Mouse (Mus musculus) frontal cortex, adult (tissue): ENCODE measurements at regions not wholly inside any gene's neighbourhood (a gene's known extent, or its start where the extent isn't known, plus 50 kb on each side); places are given as distances from the start of the nearest gene placed in this dataset.
A peak's percentile ranks its signal among the peaks of the same experiment; 100 is the strongest.

Experiments
- ATAC-seq: cut with Nextera tagmentation; 2 replicates; pipeline ENCODE4 v1.9.2; 2017; ENCODE audit warnings: mild to moderate bottlenecking, moderate library complexity, mixed read lengths; ENCODE audit not compliant: low TSS enrichment

DNA sequence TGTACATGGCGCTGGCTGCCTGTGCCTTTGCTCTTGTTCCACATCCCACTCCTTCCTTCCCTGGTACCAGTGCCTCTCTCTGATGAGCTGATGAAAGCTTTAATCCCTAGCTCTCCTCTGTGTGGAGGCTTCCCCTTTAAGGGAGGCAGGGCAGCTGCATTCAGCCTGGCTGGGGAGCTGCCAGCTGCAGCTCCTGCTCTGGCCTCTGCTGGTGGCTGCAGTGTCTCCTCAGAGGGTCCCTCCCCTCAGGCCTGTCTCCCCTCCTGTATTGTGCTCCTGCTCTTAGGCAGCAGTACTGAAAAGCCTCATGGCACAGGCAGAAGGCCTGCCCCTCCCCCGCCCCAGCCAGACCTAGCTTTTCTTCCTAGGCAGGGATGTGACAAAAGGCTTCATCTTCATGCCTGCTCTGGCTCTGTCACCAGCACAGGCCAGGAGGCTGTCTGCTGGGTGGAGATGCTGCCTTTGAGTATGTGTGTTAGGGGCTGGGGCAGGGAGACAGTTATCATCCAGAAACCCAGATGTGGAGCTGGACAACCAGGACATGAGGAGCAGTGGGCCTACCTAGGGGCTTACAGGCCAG is 97.7 kb upstream of the Zcchc13 start:
- ATAC-seq, result peak; percentile 71

DNA sequence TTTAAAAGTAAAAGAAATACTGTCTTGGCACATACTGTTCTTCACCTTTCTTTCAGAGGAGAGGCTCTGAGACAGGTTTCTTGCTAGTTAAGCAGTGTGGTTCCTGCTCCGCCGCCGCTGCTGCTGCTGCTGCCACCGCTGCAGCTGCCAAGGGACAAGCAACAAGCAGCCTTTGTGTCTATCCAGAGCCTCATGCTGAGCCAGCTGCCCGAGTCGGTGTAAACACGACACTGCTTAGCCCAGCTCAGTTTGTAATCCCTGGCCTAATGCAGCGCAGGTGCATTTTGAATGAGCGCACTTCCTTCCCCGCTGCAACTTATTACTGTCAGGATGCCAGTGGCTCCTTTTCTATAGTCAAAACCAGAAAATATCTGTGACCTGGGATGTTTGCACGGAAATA is 97.1 kb upstream of the Zcchc13 start:
- ATAC-seq, result peak; percentile 51

GRCm38 (mm10) chrX:103533831-103534230 is 96.6 kb upstream of the Zcchc13 start:
- no peak for ATAC-seq

- no peak for ATAC-seq
Observed at GRCm38 (mm10) chrX:103546490-103547202, 83.7 kb upstream of the Zcchc13 start.

GRCm38 (mm10) chrX:103551304-103551703 is 79.1 kb upstream of the Zcchc13 start:
- ATAC-seq, result peak; percentile 71

GRCm38 (mm10) chrX:103553196-103553595 is 77.2 kb upstream of the Zcchc13 start:
- no peak for ATAC-seq

DNA sequence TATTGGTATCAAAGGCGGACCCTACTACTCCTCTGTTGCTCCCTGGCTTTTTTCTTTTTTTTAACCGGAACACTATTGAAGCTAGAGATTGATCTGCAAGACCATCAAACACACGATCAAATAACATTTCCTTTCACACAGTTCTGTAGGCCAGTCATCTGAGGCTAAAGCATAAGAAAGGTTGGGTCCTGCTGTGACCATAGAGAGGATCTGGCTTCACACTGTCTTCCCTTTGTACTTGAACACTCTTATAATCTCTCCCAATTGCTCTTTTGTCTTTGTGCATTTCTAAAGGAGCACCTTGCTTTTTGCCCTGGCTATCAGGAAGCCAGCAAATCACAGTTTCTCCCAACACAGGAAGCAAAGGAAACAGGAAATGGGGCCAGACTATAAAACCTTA is 76.8 kb upstream of the Zcchc13 start:
- no peak for ATAC-seq

DNA sequence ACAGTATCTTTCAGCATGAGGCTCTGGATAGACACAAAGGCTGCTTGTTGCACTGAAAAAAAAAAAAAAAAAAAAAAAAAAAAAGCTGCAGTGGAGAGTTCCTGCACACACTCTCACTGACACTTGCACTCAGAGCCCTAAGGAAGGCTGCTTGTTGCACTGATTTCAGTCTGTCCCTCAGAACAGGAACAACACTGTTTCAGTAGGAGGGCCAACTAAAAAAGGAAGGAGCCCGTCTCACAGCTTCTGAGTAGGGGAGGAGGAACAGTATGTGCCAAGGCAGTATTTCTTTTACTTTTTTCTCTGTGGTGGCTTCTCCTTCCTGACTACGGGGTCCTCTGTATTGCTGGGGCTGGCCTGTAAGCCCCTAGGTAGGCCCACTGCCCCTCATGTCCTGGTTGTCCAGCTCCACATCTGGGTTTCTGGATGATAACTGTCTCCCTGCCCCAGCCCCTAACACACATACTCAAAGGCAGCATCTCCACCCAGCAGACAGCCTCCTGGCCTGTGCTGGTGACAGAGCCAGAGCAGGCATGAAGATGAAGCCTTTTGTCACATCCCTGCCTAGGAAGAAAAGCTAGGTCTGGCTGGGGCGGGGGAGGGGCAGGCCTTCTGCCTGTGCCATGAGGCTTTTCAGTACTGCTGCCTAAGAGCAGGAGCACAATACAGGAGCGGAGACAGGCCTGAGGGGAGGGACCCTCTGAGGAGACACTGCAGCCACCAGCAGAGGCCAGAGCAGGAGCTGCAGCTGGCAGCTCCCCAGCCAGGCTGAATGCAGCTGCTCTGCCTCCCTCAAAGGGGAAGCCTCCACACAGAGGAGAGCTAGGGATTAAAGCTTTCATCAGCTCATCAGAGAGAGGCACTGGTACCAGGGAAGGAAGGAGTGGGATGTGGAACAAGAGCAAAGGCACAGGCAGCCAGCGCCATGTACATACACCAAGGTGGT is 75.1 kb upstream of the Zcchc13 start:
- ATAC-seq, result peak; percentile 73

DNA sequence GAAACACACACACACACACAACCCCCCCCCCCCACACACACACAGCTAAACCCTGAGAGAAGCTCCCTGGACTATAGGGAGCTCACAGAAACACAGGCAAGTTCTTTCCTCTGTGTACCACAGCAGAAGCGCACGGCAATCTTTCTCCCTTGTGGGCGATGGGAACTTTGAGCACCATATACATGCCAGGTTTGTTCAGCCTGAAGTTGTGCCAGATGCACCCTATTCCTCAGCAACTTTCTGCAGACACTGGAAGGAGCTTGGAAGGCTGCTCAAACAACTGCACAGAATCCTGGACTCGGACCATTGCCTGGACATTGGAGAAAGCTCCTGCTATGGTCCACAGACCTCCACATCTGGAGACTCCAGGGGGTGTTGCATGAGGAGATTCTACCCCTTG is 74.3 kb upstream of the Zcchc13 start:
- ATAC-seq, result peak; percentile 46

GRCm38 (mm10) chrX:103556681-103557490 is 73.5 kb upstream of the Zcchc13 start:
- ATAC-seq, result no peak

GRCm38 (mm10) chrX:103557496-103557895 is 72.9 kb upstream of the Zcchc13 start:
- no peak for ATAC-seq

DNA sequence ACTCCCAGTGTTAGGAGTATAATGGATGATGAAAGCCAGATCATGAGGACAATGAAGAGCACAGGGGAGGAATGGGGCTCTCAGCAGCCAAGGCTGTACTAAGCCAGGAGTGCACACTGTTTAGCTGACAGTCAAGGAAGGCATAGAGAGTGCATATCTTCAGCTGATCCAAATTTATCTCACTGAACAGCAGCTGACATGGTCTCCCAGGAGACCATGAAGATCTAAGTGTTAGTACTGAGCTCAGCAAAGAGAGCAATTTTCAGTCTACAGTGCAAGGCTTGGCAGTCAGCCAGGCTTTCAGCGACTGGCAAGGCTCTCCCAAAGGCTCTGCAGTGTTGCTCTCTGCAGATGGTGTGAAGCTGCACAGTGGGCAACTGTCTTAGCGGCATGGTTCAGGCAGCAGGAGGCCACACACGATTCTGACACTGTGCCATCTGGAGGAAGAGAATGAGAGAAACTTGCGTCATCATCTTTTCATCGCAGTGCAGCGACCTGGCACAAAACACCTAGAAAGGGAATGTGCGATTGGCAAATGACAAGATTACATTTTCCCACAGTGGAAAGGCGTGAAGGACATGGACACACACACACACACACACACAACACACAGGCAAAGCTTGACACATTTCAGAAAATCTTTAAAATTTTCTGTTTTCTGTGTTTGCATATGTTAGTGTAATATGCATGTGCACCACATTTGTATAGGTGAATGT is 66.7 kb upstream of the Zcchc13 start:
- peak; percentile 93 for ATAC-seq

GRCm38 (mm10) chrX:103573344-103573743 is 57.0 kb upstream of the Zcchc13 start:
- no peak for ATAC-seq

- ATAC-seq, result no peak
Observed at GRCm38 (mm10) chrX:103579484-103579883, 50.9 kb upstream of the Zcchc13 start.
